Mouse (Mus musculus) midbrain, embryonic 15.5 days (tissue): Measurements from ENCODE around the gene Gm5936. TPM values are rescaled to one million over a fixed set of nuclear protein-coding genes. Genes with fewer than 3 reads are reported as not detected.
"Not testable (repeated sequence)": the region's sequence is repeated elsewhere in the genome, so short reads cannot be mapped to it uniquely, and the experiment has no call there.

ENCODE experiments used
- ATAC-seq: fragments of 200-750 bp; cut with Nextera tagmentation; replicated peaks from 2 replicates; pipeline ENCODE4 v1.8.0; 2017; ENCODE audit warnings: moderate TSS enrichment
- H3K27ac ChIP-seq: fragments of 300-500 bp; sonication (generic); 2 replicates; pipeline ENCODE4 v1.5.1; 2015; ENCODE audit warnings: mild to moderate bottlenecking, inconsistent platforms
- H3K27me3 ChIP-seq: fragments of 300-500 bp; sonication (generic); replicated peaks from 2 replicates; pipeline ENCODE4 v1.6.1; 2015; ENCODE audit warnings: inconsistent platforms
- H3K36me3 ChIP-seq: fragments of 300-500 bp; sonication (generic); replicated peaks from 2 replicates; pipeline ENCODE4 v1.6.1; 2015; ENCODE audit warnings: inconsistent platforms
- H3K4me1 ChIP-seq: fragments of 300-500 bp; sonication (generic); 2 replicates; pipeline ENCODE4 v1.6.1; 2015; ENCODE audit warnings: inconsistent platforms
- H3K4me2 ChIP-seq: fragments of 300-500 bp; sonication (generic); 2 replicates; pipeline ENCODE4 v1.6.1; 2015; ENCODE audit warnings: inconsistent platforms, mild to moderate bottlenecking, moderate library complexity
- H3K4me3 ChIP-seq: fragments of 300-500 bp; sonication (generic); 2 replicates; pipeline ENCODE4 v1.5.1; 2015; ENCODE audit warnings: mild to moderate bottlenecking, inconsistent platforms
- H3K9ac ChIP-seq: fragments of 300-500 bp; sonication (generic); 2 replicates; pipeline ENCODE4 v1.6.1; 2015; ENCODE audit warnings: mild to moderate bottlenecking, inconsistent platforms
- H3K9me3 ChIP-seq: fragments of 300-500 bp; sonication (generic); 2 replicates; pipeline ENCODE4 v1.6.1; 2016; ENCODE audit warnings: inconsistent platforms
- WGBS: fragments of 180-500 bp; shearing (Covaris S2); methylation state at CpG from one replicate; pipeline ENCODE4 v1.1.7; 2015; ENCODE audit warnings: mixed read lengths; 5-methylcytosine and 5-hydroxymethylcytosine counted together
- polyA plus RNA-seq: library from polyadenylated mRNA; unstranded; fragments of >200 nt; fragmentation: Nextera tagmentation; extraction: Ambion mirVana; gene quantifications from 2 replicates; pipeline ENCODE4 v1.2.1, GENCODE M21; 2015

The Gm5936 gene
- 0.28 and 0.43 TPM in 2 replicates for polyA plus RNA-seq

DNA sequence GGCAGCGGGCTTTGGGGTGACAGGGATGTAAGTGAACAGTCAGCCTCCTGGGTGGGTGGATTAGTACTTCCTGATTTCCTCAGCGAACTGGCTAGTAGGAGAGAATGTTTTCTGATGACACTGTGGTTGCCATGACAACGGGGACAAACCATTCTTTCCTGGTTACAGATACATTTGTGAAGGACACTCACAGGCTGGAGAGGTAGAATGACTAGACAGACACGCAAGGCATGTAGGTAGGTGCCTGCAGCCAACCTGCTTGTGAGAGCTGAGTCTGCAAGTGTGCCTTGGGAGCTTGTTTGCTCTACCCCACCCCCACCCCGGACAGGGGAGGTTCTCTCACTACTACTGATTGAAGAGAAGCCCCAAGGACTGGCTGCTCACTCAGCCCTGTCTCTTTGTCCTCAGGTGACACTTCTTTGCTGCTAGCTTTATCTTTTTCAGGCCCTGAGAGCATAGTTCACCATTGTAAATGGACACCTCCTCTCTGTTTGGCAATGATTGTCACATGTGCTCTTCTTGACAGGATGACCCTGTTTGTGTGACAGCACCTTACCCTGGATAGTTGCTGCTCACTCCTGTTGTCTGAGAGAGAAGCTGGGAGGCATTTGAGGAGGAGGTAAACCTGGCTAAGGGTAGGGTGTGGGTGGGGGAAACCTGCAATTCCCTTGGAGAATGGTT lies at the start of gene Gm5936:
Gm5936 (plus strand) TSS at position 355 of the 681 bp plus-strand sequence.
- not testable (repeated sequence) for H3K27me3 ChIP-seq, H3K36me3 ChIP-seq, H3K9me3 ChIP-seq, H3K4me3 ChIP-seq, H3K27ac ChIP-seq, H3K4me1 ChIP-seq, H3K4me2 ChIP-seq, H3K9ac ChIP-seq
- peak; percentile 95 for ATAC-seq
- WGBS, result 40% methylated on average over 3 of the region's 5 CpGs

DNA sequence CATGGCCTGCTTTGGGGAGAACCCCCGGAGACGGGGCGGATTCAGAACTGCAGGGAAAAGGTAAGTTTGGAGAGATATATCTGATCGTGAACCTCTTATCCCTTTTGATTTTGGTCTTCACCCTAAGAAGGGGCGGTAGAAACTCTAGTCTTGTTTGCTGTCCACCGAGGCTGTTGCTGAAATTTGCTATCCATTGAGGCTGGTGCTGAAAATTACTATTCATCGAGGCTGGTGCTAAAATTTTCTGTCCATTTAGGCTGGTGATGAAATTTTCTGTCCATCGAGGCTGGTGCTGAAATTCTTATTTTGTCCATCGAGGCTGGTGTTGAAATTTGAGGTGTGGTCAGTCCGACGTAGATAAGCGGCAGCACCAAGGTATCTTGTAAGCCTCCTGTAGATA lies 19.1 kb downstream of the Gm5936 start:
- not testable (repeated sequence) for H3K9me3 ChIP-seq, H3K36me3 ChIP-seq, ATAC-seq, H3K9ac ChIP-seq, H3K27me3 ChIP-seq, H3K4me1 ChIP-seq, H3K4me3 ChIP-seq, H3K27ac ChIP-seq, H3K4me2 ChIP-seq
- 90% methylated on average over 12 of the region's 12 CpGs for WGBS

DNA sequence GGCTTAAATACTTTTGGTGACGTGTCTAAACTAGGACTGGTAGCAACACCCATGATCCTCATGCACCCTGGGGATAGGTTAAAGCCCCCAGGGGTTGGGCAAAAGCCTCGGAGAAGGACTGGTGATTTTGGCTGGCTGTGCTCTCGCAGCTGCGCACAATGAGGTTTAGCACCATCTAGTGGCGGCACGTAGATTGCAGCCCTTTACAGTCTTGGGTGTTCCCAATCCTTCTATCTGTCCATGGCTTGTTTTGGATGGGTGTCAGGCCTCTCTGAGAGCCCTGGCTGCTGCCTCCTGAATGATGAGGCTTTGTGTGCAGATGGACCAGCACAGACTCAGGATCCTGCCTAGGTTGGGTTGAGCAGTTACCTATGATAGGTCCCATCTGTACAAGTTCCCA lies 43.1 kb downstream of the Gm5936 start:
- not testable (repeated sequence) for H3K36me3 ChIP-seq, H3K27me3 ChIP-seq, H3K9me3 ChIP-seq, H3K9ac ChIP-seq, H3K27ac ChIP-seq, H3K4me2 ChIP-seq, H3K4me1 ChIP-seq
- 35% methylated on average over 5 of the region's 6 CpGs for WGBS
- peak; percentile 48; the same call in 1 of the 2 replicates for ATAC-seq
- peak overlapping the region; percentile 26; the same call in 1 of the 2 replicates for H3K4me3 ChIP-seq

Other genes with a start within 250 kb of the Gm5936 start
- gene Olfr1325, start 244.5 kb upstream of the Gm5936 start, polyA plus RNA-seq, result not detected in 2 replicates
- 0.41 and 0.68 TPM in 2 replicates for gene Gm5640, start 191.6 kb upstream of the Gm5936 start, polyA plus RNA-seq
- gene Gm6890, start 96.3 kb upstream of the Gm5936 start, polyA plus RNA-seq, result not detected in 2 replicates
- 2.6 and 3.0 TPM in 2 replicates for gene Gab3, start 248.3 kb downstream of the Gm5936 start, polyA plus RNA-seq